Mouse (Mus musculus) cortical plate, adult 2 months (tissue): Measurements from ENCODE around the gene Scap.

ENCODE experiments used
- CTCF ChIP-seq: fragments of 200-500 bp; IDR thresholded peaks from 2 replicates; pipeline ENCODE4 v1.5.1; 2011; ENCODE audit warnings: mild to moderate bottlenecking, control low read depth, low read length; ENCODE audit not compliant: insufficient read depth; ENCODE audit errors: extremely low read depth
- POLR2A ChIP-seq: fragments of 200-500 bp; IDR thresholded peaks from 2 replicates; pipeline ENCODE4 v1.6.1; 2011; ENCODE audit warnings: mild to moderate bottlenecking, low read length, control low read depth; ENCODE audit not compliant: insufficient read depth; ENCODE audit errors: extremely low read depth

DNA sequence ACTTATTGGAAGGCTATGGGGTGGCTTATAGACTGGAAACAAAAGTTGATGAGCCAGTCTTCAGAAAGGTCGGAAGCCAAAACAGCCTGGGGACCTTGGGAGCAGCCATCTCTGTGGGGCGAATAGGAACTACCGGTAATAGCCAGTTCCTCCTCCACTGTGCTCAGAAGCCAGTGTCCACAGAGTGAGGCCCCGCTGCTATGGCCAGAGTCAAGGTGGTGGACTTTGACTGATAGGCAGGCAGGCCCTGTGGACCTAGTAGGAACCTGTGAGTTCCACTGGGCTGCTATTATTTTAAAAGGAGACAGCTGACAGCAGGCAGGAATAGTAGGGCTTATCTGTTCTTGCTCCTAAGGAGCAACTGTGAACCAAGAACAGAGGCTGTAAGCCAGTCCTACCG is 17.5 kb downstream of the Scap start:
- TF ChIP-seq CTCF (no peak), POLR2A (no peak)
